Mouse (Mus musculus): ENCODE measurements around the gene Crym. TPM values are rescaled to one million over a fixed set of nuclear protein-coding genes. Genes with fewer than 3 reads are reported as not detected.

The Crym gene
- polyA plus RNA-seq, 1 experiment from 2014 or later = 1.9 TPM

DNA sequence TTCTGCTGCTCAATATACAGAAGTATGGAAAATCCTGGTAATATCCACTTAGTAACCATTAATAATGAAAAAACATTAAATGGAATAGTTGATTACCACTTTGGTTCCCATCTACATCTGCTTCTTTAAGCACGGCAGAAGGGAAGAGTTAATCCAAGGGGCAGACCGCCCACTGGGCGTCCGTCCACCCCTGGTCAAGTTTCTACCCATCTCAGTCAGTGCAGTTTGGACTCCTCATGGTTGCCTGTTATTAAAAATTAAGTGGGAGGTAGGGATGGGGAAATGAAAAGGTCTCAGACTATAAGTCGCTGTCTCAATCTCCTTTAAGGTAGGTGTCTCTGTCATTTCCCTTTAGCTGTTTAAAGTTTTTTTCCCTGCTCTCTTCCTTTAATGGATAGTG, 13.0 kb downstream of the Crym start:
- no peaks in the 10 kb centered on the region for H3K27me3 ChIP-seq (replicated peaks)
- H3K4me2 ChIP-seq = no peak overlapping the region
- H3K9me3 ChIP-seq = no peaks in the 10 kb centered on the region
- ATAC-seq (ENCODE audit: extremely low read depth, insufficient number of reproducible peaks, low FRiP score, low TSS enrichment) = no peak
- H3K4me3 ChIP-seq = no peak overlapping the region
- no peak overlapping the region for H3K9ac ChIP-seq
- H3K36me3 ChIP-seq = no peaks in the 10 kb centered on the region
- WGBS = 82% methylated on average over 5 of the region's 5 CpGs
- peaks cover 17% of the 10 kb centered on the region for H3K4me1 ChIP-seq
- no peak overlapping the region for H3K27ac ChIP-seq (replicated peaks)

DNA sequence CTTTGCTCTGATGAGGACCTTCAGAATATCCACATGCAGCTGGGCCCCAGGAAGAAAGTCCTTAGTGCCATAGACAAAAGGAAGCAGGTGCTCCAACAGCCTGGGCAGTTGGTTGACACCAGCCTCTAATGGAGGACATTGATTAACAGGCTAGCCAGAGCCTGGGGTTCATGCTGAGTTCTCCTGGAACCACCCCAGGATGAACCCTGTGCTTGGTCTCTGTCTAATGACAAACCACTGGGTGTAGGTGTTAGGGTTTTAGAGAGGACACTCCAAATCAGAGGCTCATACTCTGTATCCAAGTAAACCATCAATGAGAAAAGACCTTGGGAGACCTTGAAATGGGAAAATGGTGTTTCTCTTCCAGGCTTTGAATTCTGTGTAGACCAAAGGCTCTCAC, 19.0 kb downstream of the Crym start:
- no peaks in the 10 kb centered on the region for H3K4me1 ChIP-seq
- no peak for ATAC-seq (ENCODE audit: extremely low read depth, insufficient number of reproducible peaks, low FRiP score, low TSS enrichment)
- no peaks in the 10 kb centered on the region for H3K36me3 ChIP-seq
- no peak overlapping the region for H3K4me2 ChIP-seq
- no peak overlapping the region for H3K9ac ChIP-seq
- H3K27ac ChIP-seq (replicated peaks) = no peak overlapping the region
- H3K27me3 ChIP-seq (replicated peaks) = no peaks in the 10 kb centered on the region
- H3K9me3 ChIP-seq = no peaks in the 10 kb centered on the region
- no peak overlapping the region for H3K4me3 ChIP-seq

DNA sequence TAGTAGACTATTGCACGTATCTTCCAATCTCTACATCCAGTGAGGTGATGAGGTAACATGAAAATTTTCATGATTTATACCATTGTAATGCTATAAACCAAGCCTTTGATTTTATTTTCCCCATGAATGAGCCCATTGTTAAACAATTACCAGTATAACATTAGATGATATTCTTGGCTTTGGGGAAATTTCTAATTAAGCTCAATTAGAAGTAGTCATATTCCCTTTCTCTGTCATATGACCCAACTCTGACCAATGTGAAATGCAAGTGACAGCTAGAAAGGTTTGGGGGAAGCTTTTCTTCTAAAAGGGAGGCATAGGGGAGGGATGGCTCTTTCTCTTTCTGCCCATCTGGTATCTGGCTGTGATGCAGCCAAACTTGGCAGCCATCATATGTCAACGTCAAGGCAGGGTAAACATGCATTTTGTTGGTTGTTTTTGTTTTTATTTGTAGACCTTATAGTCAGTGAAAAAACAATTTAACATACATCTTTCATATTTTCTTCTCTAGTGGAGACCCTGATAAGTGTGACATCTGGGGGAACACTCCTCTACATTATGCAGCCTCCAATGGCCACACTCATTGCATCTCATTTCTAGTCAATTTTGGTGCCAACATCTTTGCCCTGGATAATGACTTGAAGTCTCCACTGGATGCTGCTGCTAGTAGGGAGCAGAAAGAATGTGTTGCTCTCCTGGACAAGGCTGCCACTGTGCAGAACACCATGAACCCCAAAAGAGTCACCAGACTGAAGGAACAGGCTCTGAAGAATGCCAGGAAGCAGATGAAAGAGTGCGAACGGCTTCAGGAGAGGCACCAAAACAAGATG, 20.3 kb downstream of the Crym start:
- H3K9ac ChIP-seq = no peak overlapping the region
- whole genome bisulfite sequencing = 84% methylated on average over 4 of the region's 4 CpGs
- no peaks in the 10 kb centered on the region for H3K4me1 ChIP-seq
- H3K4me3 ChIP-seq = no peak overlapping the region
- H3K36me3 ChIP-seq = no peaks in the 10 kb centered on the region
- no peak overlapping the region for H3K4me2 ChIP-seq
- H3K27ac ChIP-seq (replicated peaks) = no peak overlapping the region
- ATAC-seq (ENCODE audit: extremely low read depth, insufficient number of reproducible peaks, low FRiP score, low TSS enrichment) = no peak
- H3K9me3 ChIP-seq = no peaks in the 10 kb centered on the region
- H3K27me3 ChIP-seq (replicated peaks) = no peaks in the 10 kb centered on the region

DNA sequence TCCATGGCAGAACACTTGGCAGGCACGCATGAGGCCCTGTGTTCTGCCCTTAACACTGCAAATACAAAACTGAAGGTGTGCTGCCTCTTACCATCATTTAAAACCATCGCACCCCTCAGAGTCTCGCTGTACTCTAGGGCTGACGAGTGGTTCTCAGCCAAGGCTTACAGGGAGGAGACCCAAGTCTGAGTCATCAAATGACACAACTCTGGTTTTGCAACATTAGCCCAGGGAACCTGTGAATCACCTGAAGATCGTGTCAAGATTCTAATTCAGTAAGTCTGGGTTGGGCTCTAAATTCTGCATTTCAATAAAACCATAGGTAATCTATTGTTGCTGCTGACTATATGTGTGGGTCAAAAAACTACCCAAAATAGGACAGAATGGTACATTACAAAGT, 21.4 kb downstream of the Crym start:
- Histone ChIP-seq H3K9ac (no peak overlapping the region), H3K27me3 (replicated peaks) (no peaks in the 10 kb centered on the region), H3K4me1 (no peaks in the 10 kb centered on the region), H3K27ac (replicated peaks) (no peak overlapping the region), H3K9me3 (no peaks in the 10 kb centered on the region), H3K4me2 (no peak overlapping the region), H3K36me3 (no peaks in the 10 kb centered on the region), H3K4me3 (no peak overlapping the region)
- no peak for ATAC-seq (ENCODE audit: extremely low read depth, insufficient number of reproducible peaks, low FRiP score, low TSS enrichment)
- WGBS = 64% methylated on average over 5 of the region's 5 CpGs

DNA sequence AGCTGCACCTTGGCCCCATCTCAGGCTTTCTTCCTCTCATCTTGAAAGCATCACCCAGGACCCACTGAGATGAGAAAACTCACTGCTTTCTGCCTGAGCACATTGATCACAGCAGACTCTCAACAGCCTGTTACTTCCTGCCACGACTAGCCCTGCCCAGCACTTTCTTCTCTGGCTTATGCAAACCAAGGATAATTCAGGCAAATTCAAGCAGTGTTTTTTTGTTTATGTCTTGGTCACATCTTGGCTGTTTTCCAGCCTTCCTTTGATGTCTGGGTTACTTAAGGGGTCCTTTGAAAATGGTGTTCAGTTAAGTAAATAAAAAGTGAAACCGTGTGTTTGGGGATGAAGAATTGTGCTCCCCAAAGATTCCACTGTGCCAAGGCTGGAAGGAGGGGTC, 23.0 kb downstream of the Crym start:
- Histone ChIP-seq H3K27me3 (replicated peaks) (no peaks in the 10 kb centered on the region), H3K9ac (no peak overlapping the region), H3K36me3 (no peaks in the 10 kb centered on the region), H3K4me2 (no peak overlapping the region), H3K4me3 (no peak overlapping the region), H3K9me3 (no peaks in the 10 kb centered on the region), H3K4me1 (no peaks in the 10 kb centered on the region), H3K27ac (replicated peaks) (no peak overlapping the region)
- 19% methylated on average over 2 of the region's 2 CpGs for WGBS
- ATAC-seq (ENCODE audit: extremely low read depth, insufficient number of reproducible peaks, low FRiP score, low TSS enrichment) = no peak

DNA sequence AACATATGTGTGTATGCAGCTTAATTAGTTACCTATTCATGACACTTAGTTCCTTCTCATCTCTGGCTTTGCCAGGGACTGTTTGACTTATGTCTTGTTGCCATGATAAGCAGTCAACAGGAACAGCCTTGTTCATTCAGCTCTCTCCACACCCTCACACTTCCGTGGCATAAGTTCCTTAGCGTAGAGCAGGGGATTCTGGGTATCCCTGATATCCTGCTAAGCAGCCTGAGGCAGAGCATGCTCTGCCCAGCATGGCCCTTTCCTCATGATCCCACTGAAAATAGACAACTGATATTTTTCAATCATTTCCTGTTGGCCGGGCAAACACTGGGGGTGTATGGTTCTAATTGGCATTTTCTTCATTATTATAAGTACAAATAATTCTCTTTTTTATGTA, 24.3 kb downstream of the Crym start:
- Histone ChIP-seq H3K9ac (no peak overlapping the region), H3K4me2 (no peak overlapping the region), H3K9me3 (no peaks in the 10 kb centered on the region), H3K27me3 (replicated peaks) (no peaks in the 10 kb centered on the region), H3K27ac (replicated peaks) (no peak overlapping the region), H3K4me3 (no peak overlapping the region), H3K4me1 (no peaks in the 10 kb centered on the region), H3K36me3 (no peaks in the 10 kb centered on the region)
- ATAC-seq (ENCODE audit: extremely low read depth, insufficient number of reproducible peaks, low FRiP score, low TSS enrichment) = no peak
- WGBS = 75% methylated on average over 3 of the region's 3 CpGs

DNA sequence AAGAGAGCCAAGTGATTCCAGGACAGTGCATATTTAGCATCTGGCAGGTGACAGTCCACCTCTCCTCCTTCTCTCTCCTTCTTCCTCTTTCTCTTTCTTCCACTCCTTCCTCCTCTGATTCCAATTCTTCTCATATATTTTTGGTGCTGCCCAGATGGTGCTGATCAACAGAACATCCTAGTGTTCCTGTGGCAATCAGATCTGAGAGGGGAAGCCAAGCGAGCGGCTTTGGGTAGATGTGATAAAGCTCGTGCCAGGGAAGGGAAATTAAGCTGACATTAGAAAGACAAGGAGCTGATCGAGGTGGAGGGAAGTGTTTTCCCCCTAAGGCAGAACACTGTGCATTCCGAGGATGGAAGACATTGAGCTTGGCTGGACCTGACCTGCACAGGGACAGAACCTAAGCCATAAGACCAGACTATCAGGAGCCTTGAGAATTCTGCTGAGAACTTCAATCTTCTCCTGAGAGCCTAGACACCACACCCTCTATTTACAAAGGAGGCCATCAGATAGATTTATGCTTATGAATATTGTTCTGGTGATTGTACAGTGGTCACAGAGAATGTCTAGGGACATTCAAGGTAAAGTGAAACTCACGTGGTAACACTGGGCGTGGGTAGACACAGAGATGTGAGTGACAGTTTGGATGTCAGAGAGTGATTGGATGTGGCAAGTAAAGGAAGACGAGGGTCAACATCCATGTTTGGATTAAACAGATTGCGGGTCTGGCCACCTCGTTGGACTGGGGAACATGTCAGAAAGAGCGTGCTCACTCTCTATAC, 27.0 kb downstream of the Crym start:
- WGBS = 68% methylated on average over 11 of the region's 11 CpGs
- H3K9me3 ChIP-seq = no peaks in the 10 kb centered on the region
- H3K36me3 ChIP-seq = no peaks in the 10 kb centered on the region
- no peak for ATAC-seq (ENCODE audit: extremely low read depth, insufficient number of reproducible peaks, low FRiP score, low TSS enrichment)
- H3K4me1 ChIP-seq = no peaks in the 10 kb centered on the region
- H3K27me3 ChIP-seq (replicated peaks) = no peaks in the 10 kb centered on the region
- no peak overlapping the region for H3K4me2 ChIP-seq
- H3K27ac ChIP-seq (replicated peaks) = no peak overlapping the region
- no peak overlapping the region for H3K4me3 ChIP-seq
- H3K9ac ChIP-seq = no peak overlapping the region

DNA sequence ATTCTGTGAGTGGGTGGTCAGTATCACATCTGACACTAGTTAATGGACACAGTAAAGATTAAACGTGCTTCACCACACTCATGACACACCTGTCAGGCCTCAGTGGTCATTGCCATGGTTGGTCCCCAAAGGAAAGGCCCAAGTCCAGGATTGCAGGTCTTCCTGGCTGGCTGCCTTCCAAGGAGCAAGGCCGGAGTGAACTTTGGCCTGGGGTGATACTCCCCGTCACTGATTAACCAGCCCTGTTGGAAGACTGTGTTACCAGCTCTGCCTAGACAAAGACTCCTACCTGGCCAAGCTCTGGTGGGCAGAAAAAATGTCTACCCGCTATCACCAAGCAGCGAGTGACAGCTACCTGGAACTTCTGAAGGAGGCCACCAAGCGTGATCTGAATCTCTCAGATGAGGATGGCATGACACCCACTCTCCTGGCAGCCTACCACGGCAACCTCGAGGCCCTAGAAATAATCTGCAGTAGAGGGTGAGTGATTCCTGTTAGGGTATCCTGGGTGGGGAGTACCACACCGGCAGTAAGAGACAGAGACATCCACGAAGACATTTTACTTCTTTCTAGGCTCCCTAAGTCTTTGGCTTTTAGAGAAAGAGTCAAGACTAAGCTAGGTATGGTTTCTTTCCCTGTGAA, 28.2 kb downstream of the Crym start, which contains the start of gene Anks4b:
Gene Anks4b, plus strand, starts transcription at position 256 of the 642 bp plus-strand sequence.
- no peaks in the 10 kb centered on the region for H3K36me3 ChIP-seq
- H3K27me3 ChIP-seq (replicated peaks) = no peaks in the 10 kb centered on the region
- ATAC-seq (ENCODE audit: extremely low read depth, insufficient number of reproducible peaks, low FRiP score, low TSS enrichment) = no peak
- H3K4me2 ChIP-seq = no peak within 1 kb of the TSS
- no peaks in the 10 kb centered on the region for H3K4me1 ChIP-seq
- H3K27ac ChIP-seq (replicated peaks) = no peak within 1 kb of the TSS
- no peak within 1 kb of the TSS for H3K4me3 ChIP-seq
- WGBS = 76% methylated on average over 10 of the region's 10 CpGs
- H3K9me3 ChIP-seq = no peaks in the 10 kb centered on the region
- no peak within 1 kb of the TSS for H3K9ac ChIP-seq

DNA sequence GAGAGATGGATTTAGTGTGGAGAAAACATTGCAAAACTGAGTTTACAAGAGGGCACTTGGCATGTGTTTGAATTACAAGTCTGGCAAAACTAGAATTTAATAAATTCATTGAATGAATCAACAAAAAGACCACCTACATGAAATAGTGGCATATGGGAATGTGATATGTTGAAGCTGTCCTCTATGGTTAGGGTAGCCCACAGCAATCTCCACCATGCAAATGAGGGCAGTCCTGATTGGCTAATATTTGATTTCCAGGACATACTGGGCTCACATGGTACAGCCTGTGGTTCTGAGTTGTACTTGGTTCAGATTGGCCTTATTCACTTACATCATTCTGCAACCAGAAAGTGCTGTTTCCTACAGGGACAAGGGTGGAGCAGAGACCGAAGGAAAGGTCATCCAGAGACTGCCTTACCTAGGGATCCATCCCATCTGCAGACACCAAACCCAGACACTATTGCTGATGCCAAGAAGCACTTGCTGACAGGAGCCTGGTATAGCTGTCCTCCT, 29.7 kb downstream of the Crym start:
- Histone ChIP-seq H3K4me3 (no peak overlapping the region), H3K4me1 (no peaks in the 10 kb centered on the region), H3K36me3 (no peaks in the 10 kb centered on the region), H3K27ac (replicated peaks) (no peak overlapping the region), H3K4me2 (no peak overlapping the region), H3K27me3 (replicated peaks) (no peaks in the 10 kb centered on the region), H3K9ac (no peak overlapping the region), H3K9me3 (no peaks in the 10 kb centered on the region)
- ATAC-seq (ENCODE audit: extremely low read depth, insufficient number of reproducible peaks, low FRiP score, low TSS enrichment) = no peak
- 70% methylated on average over 1 of the region's 1 CpGs for WGBS

DNA sequence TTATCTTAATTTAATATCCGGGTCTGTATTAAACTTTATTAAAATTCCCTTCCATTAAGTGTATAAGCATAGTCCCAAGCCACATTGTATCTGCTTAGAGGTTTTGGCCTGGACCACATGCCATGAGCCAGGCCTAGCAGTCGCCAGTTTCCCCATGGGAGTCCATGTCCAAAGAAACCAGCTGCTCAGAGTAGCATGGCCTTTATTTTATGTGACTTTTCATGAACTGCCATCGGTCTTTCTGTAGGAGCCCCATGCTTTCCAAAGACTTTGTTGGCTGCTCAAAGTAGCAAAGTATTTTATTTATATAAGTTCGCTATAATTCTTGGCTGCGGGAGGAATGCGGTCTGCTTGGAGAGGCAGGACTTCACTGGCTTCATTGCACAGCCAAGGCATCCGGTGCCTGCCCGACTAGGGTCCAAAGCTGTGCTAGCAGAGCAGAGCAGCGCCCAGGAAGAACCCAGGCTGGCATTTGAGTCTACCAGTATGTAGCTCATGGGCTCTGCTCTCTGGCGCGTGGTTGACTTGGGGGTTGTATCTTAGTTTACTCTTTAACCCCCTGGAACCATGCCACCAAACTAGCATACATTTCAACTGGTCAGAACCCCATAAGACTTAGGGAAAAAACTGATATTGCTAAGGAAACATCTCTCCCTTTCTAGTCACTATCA, 38.2 kb downstream of the Crym start:
- H3K27me3 ChIP-seq (replicated peaks) = no peaks in the 10 kb centered on the region
- no peaks in the 10 kb centered on the region for H3K9me3 ChIP-seq
- no peak overlapping the region for H3K4me2 ChIP-seq
- H3K36me3 ChIP-seq = no peaks in the 10 kb centered on the region
- no peak overlapping the region for H3K27ac ChIP-seq (replicated peaks)
- no peak overlapping the region for H3K9ac ChIP-seq
- 84% methylated on average over 11 of the region's 11 CpGs for WGBS
- no peak overlapping the region for H3K4me3 ChIP-seq
- ATAC-seq (ENCODE audit: extremely low read depth, insufficient number of reproducible peaks, low FRiP score, low TSS enrichment) = no peak
- no peaks in the 10 kb centered on the region for H3K4me1 ChIP-seq

DNA sequence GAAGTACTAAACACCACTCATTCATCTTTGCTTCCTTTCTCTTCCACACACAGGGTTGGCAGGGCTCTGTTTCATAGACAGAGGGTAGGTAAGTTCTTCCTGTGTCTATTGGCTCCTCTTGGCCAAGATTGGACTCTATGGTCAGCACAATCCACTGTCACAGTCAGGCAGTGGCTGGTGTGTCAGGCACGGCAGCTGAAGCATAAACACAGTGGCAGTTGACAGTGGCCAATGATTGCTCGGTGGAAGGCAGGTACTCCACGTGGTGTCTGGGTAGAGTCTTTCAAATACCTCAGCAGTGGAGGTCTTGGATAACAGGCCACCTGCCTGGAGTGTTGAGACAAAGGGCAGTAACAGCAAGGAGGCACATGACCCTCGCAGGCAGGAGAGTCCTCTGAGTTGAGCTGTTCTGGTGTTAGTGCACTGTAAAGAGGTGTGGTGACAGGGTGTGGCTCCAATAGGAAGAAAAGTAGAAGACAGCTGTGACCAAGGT, 43.7 kb downstream of the Crym start:
- H3K9ac ChIP-seq = no peak overlapping the region
- no peak for ATAC-seq (ENCODE audit: extremely low read depth, insufficient number of reproducible peaks, low FRiP score, low TSS enrichment)
- H3K9me3 ChIP-seq = no peaks in the 10 kb centered on the region
- H3K36me3 ChIP-seq = no peaks in the 10 kb centered on the region
- H3K4me1 ChIP-seq = no peaks in the 10 kb centered on the region
- H3K27ac ChIP-seq (replicated peaks) = no peak overlapping the region
- no peaks in the 10 kb centered on the region for H3K27me3 ChIP-seq (replicated peaks)
- WGBS = 32% methylated on average over 4 of the region's 4 CpGs
- H3K4me3 ChIP-seq = no peak overlapping the region
- H3K4me2 ChIP-seq = no peak overlapping the region
